In the genomic region with DNA sequence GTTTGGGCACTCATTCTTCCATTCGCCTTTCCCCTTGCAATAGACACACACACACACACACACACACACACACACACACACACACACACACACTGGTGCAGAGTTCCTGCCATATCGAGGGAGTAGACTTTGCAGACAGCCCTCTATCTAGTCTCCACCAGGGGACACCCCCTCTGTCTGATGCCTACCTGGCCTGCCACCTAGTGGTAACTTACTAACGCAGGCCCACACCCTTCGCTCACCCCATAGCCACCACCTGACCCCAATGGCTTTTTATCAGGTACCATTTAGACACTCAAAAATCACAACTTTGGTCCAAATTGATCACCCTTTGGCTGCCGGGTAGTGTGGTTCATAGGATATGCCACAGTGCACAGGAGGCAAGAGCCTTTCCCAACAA, we compare ENCODE assay signal across 9 mouse cellular contexts. TPM values are rescaled to one million over a fixed set of nuclear protein-coding genes. Genes with fewer than 3 reads are reported as not detected.
A peak's percentile ranks its signal among the peaks of the same experiment; 100 is the strongest.
DNase-seq lines count a peak whose midpoint lies in the region; ATAC-seq and TF ChIP-seq lines count a peak whose summit lies in the region.
"Had no signal": no experiment of that assay in that cellular context is flagged by ENCODE, and none has a peak within 500 bp of the region (broad histone marks: within the 10 kb centered on the region; RNA-seq: fewer than 3 reads in every experiment).

No protein-coding gene starts in this region.

- peak; percentile 70 for TF ChIP-seq CTCF in lung, postnatal 0 days (IDR thresholded peaks at IDR 0.05)

- 45% methylated on average over 5 of the region's 5 CpGs for WGBS in lung, postnatal 0 days
- 58% methylated on average over 5 of the region's 5 CpGs for WGBS in intestine, embryonic 14.5 days

- no peak overlapping the region for H3K4me2 ChIP-seq in lung, postnatal 0 days (replicated peaks; ENCODE audit: low read depth, low read length)
- no peak overlapping the region for H3K4me2 ChIP-seq in intestine, embryonic 14.5 days (ENCODE audit: low read length)

- no peak overlapping the region for H3K4me3 ChIP-seq in lung, postnatal 0 days (ENCODE audit: low read depth, low read length)
- no peak overlapping the region for H3K4me3 ChIP-seq in intestine, embryonic 14.5 days (ENCODE audit: low read depth, low read length)
- H3K4me3 ChIP-seq: erythroblast, embryonic 14.5 days; megakaryocyte, embryonic 14.5 days had no signal

- no peak overlapping the region for H3K9ac ChIP-seq in lung, postnatal 0 days (replicated peaks; ENCODE audit: low read depth)
- no peak overlapping the region for H3K9ac ChIP-seq in intestine, embryonic 14.5 days (ENCODE audit: low read length)

- TF ChIP-seq EP300 in lung, postnatal 0 days (IDR thresholded peaks at IDR 0.05): no peak

- no peak overlapping the region for H3K27ac ChIP-seq in lung, postnatal 0 days (ENCODE audit: low read length)
- H3K27ac ChIP-seq in intestine, embryonic 14.5 days (ENCODE audit: low read depth): no peak overlapping the region

- no peak for ATAC-seq in lung, postnatal 0 days
- peak; percentile 83 for ATAC-seq in activated CD4-positive, CD25-positive, alpha-beta regulatory T cell, adult 4 months
- ATAC-seq in intestine, embryonic 14.5 days (replicated peaks; ENCODE audit: low FRiP score, low TSS enrichment, low read depth): peak; percentile 65; the same call in 1 of the 2 replicates

- no peaks in the 10 kb centered on the region for H3K9me3 ChIP-seq in lung, postnatal 0 days (ENCODE audit: low read length)
- H3K9me3 ChIP-seq in intestine, embryonic 14.5 days (ENCODE audit: control insufficient read depth, low read length): no peaks in the 10 kb centered on the region
- H3K9me3 ChIP-seq: megakaryocyte, embryonic 14.5 days had no signal

- no peak for DNase-seq in lung, postnatal 0 days (ENCODE audit: low spot score)
- no peak for DNase-seq in lung, adult 18-20 months
- DNase-seq in intestine, embryonic 14.5 days (ENCODE audit: low spot score): no peak
- peak; percentile 45 for DNase-seq in retina, postnatal 1 day
- no peak for DNase-seq in right cerebral cortex, postnatal 10 days (ENCODE audit: low spot score in 2 of 2)
- DNase-seq in layer of hippocampus, postnatal 25 days (ENCODE audit: extremely low spot score in 1 of 2, low spot score in 1 of 2): no peak

- H3K4me1 ChIP-seq in lung, postnatal 0 days (ENCODE audit: insufficient read depth, low read depth, low read length): no peaks in the 10 kb centered on the region
- H3K4me1 ChIP-seq in intestine, embryonic 14.5 days (replicated peaks; ENCODE audit: control insufficient read depth, insufficient read depth, low read length): no peaks in the 10 kb centered on the region

- no peaks in the 10 kb centered on the region for H3K36me3 ChIP-seq in lung, postnatal 0 days (ENCODE audit: insufficient read depth, low read length)
- H3K36me3 ChIP-seq in intestine, embryonic 14.5 days (ENCODE audit: control insufficient read depth, insufficient read depth, low read length): no peaks in the 10 kb centered on the region

- no peaks in the 10 kb centered on the region for H3K27me3 ChIP-seq in lung, postnatal 0 days (replicated peaks; ENCODE audit: insufficient read depth, low read length)
- no peaks in the 10 kb centered on the region for H3K27me3 ChIP-seq in intestine, embryonic 14.5 days (replicated peaks; ENCODE audit: control insufficient read depth, insufficient read depth, low read length)

RNA-seq across cellular contexts. Expression of gene Tmem232, which starts 18.7 kb away (rescaled TPM):
- polyA plus RNA-seq in lung, postnatal 0 days (2015; fragmentation: Nextera tagmentation; extraction: Ambion mirVana): 1.2 and 1.5 TPM in 2 replicates
- polyA plus RNA-seq in activated CD4-positive, CD25-positive, alpha-beta regulatory T cell, adult 4 months (2017; shearing (Covaris generic)): not detected
- polyA plus RNA-seq in intestine, embryonic 14.5 days (2014; fragmentation: Nextera tagmentation; extraction: Ambion mirVana): not detected in 2 replicates
- total RNA-seq in layer of hippocampus, postnatal 25 days (2021): under 1 TPM; 0.62 to 0.89 TPM
- polyA plus RNA-seq: erythroblast, embryonic 14.5 days had no signal

RNA-seq across cellular contexts. Expression of gene Vapa, which starts 54.1 kb away (rescaled TPM):
- 221 and 231 TPM in 2 replicates for polyA plus RNA-seq in lung, postnatal 0 days (2015; fragmentation: Nextera tagmentation; extraction: Ambion mirVana)
- polyA plus RNA-seq in activated CD4-positive, CD25-positive, alpha-beta regulatory T cell, adult 4 months (2017; shearing (Covaris generic)): 10 to 100 TPM; 23.3 to 44.9 TPM
- polyA plus RNA-seq in intestine, embryonic 14.5 days (2014; fragmentation: Nextera tagmentation; extraction: Ambion mirVana): 186 and 200 TPM in 2 replicates
- total RNA-seq in layer of hippocampus, postnatal 25 days (2021): 100 to 1,000 TPM; 132 to 153 TPM
